Mouse (Mus musculus) cerebellum, adult 18-20 months (tissue): Measurements from ENCODE around the gene Mindy2.

Source experiments
- DNase-seq, 2 experiments: peaks; one replicate each; pipeline ENCODE4 v3.0.0; 2021

Gene Mindy2

DNA sequence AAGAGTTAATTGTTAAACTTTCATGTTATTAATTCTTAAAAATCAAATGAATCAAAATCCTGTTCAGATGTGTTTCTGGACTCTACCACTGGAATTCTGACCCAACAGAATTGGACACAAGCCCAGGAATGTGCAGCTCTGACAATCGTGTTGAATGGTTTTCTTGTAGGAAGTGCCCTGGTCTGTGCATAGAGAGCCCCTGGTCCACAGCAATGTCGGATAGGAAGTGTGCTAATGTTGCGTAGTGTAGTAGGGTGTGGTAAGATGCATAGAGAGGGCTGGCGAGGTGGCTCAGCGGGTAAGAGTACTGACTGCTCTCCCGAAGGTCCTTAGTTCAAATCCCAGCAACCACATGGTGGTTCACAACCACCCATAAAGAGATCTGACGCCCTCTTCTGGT, 9.8 kb upstream of the Mindy2 start:
- DNase-seq: no peak

DNA sequence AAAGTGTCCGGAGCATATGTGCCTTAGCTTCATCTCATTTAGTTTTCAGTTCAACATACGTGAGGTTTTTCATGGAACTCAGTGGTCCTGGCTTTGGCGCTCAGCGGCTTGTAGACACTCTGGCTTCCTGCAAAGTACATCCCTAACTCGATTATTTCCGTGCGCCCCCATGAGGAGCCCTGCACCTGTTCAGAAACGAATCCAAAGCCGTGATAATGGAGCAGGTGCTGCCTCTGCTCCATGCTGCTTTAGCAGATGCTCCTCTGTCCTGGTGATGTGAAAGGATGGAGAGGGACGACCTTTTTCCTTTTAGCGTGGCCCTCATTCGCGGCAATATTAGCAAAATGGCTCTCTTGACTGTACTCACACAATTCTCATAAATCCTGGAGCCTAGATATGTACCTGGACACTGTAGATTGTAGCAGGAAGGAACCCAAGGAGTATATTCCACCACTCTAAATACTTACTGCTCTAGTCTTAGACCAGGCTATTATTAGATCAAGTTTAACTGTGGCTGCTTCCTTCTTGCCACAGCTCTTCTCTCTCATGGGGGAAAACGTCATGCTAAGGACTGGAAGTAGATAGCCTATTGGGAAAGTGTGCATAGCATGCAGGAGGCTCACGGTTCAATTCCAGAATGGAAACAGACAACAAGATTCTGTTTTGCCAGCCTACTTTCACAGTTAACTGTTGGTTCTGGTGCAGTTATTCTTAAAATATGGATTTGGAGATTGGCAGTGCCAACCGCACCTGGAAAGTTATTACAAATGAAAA, 8.6 kb upstream of the Mindy2 start:
- peak; percentile 93 to 96 for DNase-seq

DNA sequence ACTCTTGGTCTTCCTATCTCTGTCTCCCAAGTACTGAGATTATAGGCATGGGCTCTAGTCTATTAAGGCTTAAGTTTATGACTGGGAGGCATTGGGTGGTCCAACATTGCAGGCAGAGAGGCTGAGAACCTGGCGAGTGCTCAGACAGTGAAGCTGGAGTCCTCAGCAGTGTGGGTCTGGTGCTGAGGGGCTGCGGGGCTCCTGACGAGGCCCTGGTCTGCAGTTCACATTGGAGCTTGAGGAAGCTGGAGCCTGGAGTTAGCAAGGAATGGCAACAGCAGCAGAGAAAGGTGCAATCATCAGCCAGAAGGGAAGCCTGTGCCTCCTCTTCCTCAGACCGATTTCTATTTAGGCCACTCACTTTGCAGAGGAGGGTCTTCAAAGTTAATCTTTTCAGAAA, 7.9 kb upstream of the Mindy2 start:
- DNase-seq: no peak

DNA sequence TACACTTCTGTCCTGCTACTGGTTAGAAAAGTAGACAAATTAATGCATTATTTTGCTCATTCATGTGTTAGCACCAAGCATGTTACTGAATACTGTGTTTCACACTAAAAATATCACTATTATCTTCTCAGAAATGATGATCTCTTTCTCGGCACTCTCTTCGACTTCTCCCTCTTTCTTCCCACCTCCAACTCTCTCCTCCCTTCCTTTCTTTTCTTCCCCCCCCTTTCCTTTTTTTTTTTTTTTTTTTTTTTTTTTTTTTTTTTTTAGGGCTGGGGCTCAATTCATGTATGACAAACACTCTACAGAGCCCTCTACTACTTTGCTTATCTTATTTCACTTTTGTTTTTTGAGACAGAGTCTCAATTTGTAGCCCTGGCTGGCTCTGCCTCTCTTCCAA, 1.3 kb upstream of the Mindy2 start:
- no peak for DNase-seq

DNA sequence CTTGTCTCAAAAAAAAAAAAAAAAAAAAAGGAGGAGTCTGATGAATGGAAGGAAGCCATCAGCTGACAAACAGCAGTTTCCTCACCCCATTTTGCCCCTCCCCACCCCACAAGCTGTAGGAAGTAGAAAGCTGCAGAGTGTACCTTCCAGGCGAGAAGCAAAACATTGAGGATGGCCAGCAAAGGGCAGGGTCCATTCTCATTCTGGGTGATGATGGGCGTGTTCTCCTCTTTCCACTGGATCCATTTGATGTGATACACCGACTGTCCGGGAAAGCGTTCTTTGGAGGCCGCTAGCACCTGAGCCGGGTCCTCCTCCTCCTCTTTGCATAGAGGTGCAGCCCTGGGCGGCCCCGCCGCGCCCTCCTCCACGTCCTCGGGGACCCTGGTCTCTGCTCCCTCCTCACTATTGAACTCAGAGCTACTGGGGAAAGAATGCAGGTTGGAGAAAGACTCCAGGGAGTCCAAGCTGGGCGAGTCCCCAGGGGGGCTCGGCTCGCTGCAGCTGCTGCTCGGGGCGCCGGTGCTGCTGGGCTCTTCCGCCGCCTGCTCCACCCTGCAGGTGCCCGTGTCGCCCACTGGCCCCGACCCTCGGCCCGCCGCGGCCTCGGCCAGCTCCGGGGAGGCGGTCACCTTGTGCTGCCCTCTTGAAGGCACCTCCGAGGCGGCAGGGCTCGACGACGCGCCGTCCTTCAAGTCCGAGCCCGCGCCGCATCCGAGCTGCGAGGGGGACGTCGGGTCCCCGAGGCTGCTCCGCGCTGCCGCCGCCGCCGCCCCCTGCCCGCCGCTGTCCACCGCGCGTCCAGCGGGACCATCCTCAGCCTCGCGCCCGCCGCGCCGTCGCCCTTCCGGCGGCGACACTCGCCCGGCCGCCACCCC, 605 bp downstream of the Mindy2 start, which contains the start of gene Gm10642:
Gene Gm10642 (plus strand): TSS at position 122 of the 878 bp plus-strand sequence.
- DNase-seq: peak; percentile 73 to 77

DNA sequence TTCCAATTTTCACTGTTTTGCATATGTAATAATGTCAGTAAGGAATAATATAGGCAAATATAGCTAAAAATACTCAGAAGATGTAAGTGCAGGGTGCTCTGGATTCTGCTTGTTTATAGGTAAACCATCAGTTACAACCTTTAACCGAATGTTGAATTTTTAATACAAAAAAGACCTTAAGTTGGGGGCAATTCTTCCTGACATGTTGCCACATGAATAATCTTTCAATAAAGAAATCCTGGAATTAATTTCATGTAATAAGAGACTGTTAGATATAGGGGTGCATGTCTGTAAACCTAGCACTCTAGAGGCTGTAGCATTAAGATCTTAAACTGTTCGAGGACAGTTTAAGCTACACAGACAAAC, 1.2 kb downstream of the Mindy2 start:
- no peak for DNase-seq

DNA sequence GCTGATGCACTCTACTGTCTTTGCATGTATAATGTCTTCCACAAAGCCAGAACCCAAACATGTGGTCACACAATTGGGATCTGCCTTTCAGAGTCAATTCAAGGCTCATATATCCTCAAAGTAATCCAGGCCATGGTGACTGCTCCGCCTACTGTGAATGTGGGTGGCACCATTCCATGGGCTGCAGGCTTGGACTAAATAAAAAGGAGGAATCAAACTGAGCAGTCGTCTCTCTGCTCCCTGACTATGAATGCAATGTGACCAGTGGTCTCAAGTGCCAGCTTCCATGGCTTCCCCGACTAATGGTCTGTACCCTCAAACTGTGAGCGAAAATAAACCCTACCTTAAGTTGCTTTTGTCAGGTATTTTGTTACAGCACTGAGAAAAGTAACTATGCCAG, 2.5 kb downstream of the Mindy2 start:
- DNase-seq: peak; percentile 60 to 65

DNA sequence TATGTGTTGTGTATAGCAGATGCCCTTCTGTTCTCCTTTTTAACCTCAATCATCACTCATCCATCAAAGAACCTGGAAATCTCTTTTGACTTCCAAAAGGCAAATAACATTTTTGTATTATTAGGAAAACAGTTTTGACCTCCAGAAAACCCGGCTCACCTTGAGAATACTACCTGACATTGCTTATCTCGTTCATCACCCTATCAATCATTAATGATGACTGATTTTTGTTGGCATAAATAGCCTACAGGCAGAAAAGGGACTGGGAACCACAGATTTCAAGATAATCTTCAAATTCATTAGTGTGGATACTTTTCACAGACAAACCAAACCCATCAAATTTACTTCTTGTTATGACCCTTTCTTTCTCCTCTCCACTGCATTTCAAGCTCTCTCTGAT, 3.1 kb downstream of the Mindy2 start:
- DNase-seq: no peak

DNA sequence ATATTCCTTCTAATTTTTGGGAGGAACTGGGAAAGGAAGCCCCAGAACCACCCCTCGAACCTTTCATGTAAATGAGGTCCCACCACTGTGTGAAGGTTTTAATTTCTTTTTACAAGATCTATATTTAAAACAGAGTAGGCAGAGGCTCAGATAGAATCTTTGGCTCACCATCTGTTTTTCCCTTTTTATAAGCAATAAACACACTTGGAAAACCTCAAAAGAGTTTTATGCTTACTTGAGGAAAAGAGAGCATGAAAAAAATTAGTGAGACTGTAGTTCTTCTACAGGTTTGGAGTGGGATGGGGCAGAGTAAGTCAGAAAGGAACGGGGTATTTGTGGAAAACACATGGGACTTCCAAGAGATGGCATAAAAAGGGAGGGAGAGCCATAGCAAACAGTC, 4.8 kb downstream of the Mindy2 start:
- DNase-seq: no peak

DNA sequence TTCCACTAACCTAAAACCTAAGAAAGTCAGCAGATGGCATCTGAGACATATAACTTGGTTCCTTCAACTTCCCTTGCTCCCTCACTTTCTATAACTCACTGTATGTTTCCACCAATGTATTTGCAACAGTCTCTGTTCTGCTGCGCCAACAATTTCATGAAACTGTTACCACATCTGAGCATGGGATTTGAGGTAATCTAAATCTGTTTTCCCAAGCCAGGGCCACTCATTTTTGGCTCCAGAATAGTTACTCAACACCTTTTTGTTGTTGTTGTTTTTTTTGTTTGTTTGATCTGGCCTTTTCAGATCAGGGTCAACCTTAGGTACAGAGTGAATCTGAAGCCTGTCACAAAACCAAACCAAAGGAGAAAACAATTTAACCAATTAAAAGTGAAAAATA, 6.0 kb downstream of the Mindy2 start:
- no peak for DNase-seq

DNA sequence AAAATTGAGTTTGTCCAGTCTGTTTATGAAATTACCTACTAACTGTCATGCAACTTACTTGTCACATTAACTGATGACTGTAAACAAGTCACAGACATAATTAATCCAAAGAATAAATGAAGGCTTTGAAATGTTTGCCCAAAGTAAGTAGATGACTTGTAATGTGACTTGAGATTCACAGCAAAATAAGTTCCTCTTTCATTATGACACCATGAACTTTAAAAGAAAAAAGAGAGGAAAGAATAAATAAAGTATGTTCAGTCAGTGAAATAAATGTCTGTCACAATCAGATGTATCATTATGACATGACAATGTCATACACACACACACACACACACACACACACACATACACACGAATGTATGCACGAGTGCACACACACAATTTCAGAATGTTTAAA, 6.7 kb downstream of the Mindy2 start:
- DNase-seq: no peak

DNA sequence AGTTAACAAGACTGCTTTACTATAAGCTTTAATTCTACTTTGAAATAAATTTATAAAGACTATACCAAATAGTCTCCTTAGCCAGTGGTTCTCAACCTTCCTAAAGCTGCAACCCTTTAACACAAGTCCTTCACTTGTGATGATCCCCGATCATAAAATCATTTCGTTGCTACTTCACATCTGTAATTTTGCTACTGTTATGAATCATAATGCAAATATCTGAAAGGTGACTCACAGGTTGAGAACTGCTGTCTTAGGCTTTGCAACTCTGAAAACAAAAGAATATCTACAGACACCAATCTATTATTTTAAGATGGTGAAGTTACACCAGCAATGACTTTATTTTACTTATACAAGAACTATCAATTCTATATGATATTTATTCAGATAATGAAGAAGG, 20.2 kb downstream of the Mindy2 start:
- DNase-seq: no peak

DNA sequence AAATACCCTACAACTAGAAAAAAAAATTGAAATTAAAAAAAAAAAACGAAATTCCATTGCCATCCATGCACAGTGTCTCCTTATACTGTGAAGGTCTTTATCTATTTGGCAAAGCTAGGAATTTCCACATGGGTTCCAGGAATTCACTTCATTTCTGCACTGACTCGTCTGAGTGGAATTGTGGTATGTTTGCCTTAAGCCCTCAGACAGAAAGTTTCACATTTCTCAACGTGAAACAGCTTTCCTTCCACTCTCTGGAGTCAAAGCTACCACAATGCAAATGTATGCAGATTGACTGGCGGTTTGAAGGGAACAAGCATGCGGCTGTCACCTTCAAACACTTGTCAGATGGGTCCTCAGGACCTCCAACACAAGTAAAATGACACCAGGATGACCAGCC, 25.3 kb downstream of the Mindy2 start:
- no peak for DNase-seq

DNA sequence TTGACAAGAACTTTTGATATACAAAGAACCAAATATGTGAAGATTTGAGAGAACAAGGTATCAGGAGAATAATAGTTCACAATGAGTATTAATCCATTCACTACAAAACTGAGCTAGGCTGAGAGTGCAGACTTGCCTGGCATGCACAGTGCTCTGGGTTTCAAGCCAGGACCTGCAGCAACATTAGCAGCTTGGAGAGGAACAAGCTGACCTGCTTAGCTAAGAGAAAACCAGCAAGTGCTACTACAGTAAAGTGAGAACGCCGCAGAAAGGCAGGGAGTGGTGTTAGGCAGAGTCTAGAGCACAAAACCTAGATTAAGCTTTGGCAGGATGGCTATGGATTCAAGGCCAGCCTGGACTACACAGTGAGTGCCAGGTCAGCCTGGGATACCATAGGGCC, 27.3 kb downstream of the Mindy2 start:
- DNase-seq: peak; percentile 73 to 81

DNA sequence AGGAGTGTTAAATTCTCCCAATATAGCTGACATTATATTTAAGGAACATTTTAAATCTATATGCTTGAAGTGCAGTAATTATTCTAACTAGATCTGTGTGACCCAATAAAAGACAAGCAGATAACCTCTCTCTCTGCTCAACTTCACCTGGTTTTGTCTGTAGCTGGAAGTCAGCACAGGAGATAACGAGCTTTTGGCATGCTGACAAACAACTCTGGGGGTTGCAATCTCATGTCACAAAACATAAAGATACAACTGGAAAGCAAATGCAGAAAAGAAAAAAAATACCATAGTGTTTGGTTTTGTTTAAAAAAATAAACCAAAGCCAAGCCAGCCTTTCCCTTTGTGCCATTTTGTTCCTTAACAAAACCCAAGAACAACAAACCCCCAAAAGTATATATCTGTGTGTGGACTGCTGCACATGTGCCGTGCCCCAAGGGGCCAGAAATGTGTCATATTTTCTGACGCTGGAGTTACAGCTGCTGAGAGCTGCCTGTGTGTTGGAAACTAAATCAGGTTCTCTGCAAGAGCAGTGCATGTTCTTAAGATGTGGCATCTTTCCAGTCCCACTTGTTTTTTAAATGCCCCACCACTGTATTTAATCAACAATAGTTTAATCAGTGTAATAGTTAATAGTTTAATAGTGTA, 45.8 kb downstream of the Mindy2 start:
- no peak for DNase-seq

DNA sequence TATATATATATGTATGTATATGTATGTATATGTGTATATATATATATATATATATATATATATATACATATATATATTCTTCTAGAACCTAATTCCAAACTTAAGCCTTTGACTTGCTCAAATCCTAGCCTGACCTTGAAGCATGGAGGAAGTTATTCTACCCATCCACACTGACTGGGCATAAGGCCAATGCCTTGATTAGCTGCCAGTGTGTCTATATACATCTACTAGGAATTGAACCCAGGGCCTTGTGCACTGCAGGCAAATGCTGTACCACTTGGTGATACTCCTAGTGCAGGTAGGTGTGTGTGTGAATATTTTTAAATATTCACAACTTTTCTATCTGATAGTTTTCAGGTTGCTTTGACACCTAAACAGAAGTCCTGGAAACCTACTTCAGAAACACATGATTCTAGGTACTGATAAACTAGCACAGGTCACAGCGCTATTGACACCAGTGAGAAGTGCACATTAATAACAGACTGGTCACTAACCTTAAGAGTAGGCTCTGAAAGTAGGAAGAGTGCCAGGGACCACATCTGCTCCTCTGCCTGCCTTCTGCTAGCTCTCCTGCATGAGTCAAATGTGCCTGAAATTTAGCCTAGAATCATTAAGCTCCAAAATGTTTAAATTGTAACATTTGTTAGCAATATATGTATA, 54.7 kb downstream of the Mindy2 start:
- DNase-seq: peak; percentile 58 to 62

DNA sequence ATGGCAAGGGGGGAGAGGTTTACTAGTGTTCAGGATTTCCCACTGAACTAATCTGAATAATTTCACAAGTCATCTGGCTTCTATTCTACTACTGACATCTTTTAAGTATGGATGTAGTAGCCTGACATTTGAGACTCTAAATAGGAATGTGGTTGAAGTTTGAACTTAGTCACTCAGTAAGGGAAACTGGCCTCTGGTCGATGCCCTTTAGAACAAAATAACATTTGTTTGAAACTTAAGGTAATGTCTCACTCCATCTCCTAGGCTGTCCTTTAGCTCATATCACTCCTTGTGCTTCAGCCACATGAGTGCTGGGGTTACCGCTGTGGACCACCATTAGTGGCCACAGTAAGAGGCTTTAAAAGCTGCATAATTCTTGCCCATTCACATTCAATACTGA, 58.7 kb downstream of the Mindy2 start:
- no peak for DNase-seq

DNA sequence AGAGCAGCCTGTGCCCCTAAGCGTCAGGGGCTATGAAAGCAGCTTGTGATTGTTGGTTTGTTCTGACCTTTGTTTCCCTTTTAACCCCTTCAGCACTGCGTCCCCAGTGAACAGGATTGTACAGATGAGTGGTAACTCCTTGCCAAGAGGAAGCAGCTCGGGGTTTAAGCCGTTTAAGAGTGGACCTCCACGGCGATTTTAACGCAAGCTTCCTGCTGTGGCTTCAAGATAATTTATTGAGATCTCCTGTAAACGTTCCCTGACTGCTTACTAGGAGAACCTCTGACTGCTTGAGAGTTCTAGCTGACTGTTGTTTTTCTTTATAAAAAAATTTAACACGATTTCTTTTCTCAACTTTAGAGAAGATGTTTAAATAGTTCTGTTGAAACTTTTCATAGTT, 65.5 kb downstream of the Mindy2 start:
- no peak for DNase-seq

DNA sequence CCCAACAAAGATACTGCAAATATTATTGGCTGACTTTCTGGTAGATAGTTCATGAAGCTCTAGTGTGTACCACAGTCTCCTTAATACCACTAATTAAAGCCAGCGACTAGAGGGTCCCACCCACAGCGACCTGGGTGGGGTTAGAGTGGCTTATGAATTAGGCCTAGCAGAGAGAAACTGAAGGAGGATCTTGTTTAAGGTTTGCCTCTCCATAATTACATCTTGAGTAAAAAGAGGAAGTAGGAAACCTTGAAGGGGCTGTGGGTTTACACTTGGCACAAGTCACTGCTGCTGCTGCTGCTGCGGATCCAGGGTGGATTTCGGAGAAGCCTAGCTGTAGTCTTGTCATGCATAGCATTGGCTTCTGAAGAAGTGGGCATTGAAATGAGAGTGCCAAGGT, 66.2 kb downstream of the Mindy2 start:
- DNase-seq: no peak

DNA sequence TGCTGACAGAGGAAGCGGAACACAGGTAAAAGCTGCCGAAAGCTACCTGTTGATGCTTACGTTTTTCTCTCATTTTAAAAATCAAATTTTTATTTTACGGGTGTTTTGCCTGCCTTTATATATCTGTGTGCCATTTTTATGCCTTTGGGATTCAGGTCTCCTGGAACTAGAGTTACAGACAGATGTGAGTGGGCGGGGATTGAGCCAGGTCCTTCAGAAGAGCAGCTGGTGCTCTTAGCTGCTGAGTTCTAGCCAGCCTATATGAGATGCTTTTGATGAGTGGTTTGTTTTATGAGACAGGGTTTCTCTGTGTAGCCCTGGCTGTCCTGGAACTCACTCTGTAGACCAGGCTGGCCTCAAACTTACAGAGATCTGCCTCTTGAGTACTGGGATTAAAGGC, 69.8 kb downstream of the Mindy2 start:
- DNase-seq: no peak

DNA sequence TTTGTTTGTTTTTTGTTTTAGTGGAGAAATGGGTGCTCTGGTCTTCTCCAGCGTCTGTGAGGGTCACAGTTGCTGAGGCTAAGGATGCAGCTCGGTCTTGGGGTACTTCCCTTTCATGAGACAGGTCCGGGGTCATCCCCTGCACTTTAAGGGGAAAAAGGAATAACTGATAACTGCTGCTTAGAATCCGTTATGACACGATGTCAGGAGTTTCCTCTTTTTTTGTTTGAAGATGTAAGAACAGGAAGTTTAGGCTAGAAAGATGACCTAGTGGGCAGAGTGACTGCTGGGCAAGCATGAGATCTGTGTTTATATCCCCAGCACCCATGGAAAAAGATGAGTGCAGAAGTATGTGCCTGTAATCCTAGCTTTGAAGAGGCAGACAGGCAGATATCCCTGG, 71.8 kb downstream of the Mindy2 start:
- no peak for DNase-seq

DNA sequence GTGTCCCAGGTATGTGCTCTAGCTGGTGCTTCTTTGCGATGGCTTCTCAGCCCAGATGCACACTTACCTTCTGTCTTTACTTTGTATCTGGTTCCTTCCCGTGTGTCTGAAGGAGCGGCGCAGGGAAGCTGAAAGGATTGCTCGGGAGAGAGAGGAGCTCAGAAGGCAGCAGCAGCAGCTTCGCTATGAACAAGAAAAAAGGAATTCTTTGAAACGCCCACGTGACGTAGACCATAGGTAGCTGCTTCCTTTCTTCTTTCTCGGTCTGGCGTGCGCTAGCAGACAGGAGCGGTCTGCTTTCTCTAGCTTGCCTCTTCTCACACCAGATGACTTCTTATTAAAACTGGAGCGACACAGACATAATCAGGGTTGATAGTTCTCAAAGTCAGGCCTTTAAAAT, 72.3 kb downstream of the Mindy2 start:
- DNase-seq: no peak

DNA sequence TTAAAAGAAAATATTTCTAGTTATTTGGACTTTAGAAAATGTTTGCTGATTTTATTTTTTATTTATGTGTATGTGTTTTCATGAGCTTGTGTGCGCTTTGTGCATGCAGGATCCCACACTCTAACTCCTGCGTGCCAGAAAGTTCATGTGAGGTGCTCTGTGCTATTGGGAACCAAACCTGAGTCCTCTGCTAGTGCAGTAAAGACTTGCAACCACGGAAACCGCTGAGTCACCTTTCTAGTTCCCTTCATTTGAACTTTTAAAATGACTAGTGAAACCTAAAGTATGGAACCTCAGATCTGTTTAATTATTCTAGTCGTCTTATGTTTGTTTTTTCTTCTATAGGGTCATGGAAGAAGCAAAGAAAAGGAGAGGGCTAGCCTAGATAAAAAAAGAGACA, 76.0 kb downstream of the Mindy2 start:
- no peak for DNase-seq
